Mouse (Mus musculus): Measurements from ENCODE around the gene Styx.

- no peak for TF ChIP-seq POLR2A (IDR thresholded peaks at IDR 0.05; ENCODE audit: low read depth, low read length)
- TF ChIP-seq CTCF (IDR thresholded peaks at IDR 0.05; ENCODE audit: borderline replicate concordance, insufficient read depth, low read length): no peak
Observed at GRCm38 (mm10) chr14:45365196-45365587, 14.3 kb downstream of the Styx start.

All from embryonic fibroblast, embryonic 13.5 days (primary cell).